Mouse (Mus musculus) liver, adult 2 months (tissue): ENCODE measurements around the gene Cdk13.
A peak's percentile ranks its signal among the peaks of the same experiment; 100 is the strongest.

ENCODE experiments used
- CTCF ChIP-seq: fragments of 200-500 bp; IDR thresholded peaks from 2 replicates; pipeline ENCODE4 v1.5.1; 2011; ENCODE audit warnings: low read depth, low read length, control low read depth
- POLR2A ChIP-seq: fragments of 200-500 bp; IDR thresholded peaks from 2 replicates; pipeline ENCODE4 v1.6.1; 2011; ENCODE audit warnings: low read length, control low read depth; ENCODE audit not compliant: insufficient read depth; ENCODE audit errors: extremely low read depth

DNA sequence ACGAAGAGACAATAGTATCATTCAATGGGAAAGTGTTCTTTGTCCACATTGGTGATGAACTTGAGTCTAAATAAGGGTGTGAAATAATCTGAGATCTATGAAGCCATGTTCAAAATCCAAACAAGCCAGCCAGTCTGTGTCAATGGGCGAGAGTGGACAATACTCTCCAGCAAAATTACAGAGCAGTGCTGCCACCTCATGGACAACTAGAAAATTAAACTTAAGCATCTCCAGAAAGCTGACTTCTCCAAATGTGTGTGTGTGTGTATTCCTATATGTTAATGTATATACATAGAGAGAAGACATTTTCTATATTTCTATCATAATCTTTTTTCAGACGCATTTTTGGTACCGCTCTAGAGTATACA is 33.6 kb upstream of the Cdk13 start:
- peak; percentile 52 for TF ChIP-seq CTCF
- TF ChIP-seq POLR2A = no peak
